Mouse (Mus musculus) brain, embryonic 14.5 days (tissue): ENCODE measurements at regions not wholly inside any gene's neighbourhood (a gene's known extent, or its start where the extent isn't known, plus 50 kb on each side); places are given as distances from the start of the nearest gene placed in this dataset.

ENCODE experiments used
- CTCF ChIP-seq: fragments of 200-500 bp; IDR thresholded peaks from 2 replicates; pipeline ENCODE4 v1.5.1; 2012; ENCODE audit warnings: inconsistent platforms, mild to moderate bottlenecking, moderate library complexity, borderline replicate concordance; ENCODE audit not compliant: insufficient read depth, insufficient read length; ENCODE audit errors: extremely low read depth
- POLR2A ChIP-seq: fragments of 200-500 bp; IDR thresholded peaks from 2 replicates; pipeline ENCODE4 v1.6.1; 2012; ENCODE audit warnings: mild to moderate bottlenecking, inconsistent platforms, borderline replicate concordance; ENCODE audit not compliant: poor library complexity, insufficient read depth, insufficient read length, severe bottlenecking; ENCODE audit errors: extremely low read depth

- TF ChIP-seq POLR2A (no peak), CTCF (no peak)
These were observed 154.5 kb upstream of the Kbtbd8 start for GRCm38 (mm10) chr6:94962411-94963087.
